Mouse (Mus musculus): Measurements from ENCODE around the gene Cdkn2aipnl.

Cdkn2aipnl gene

GRCm38 (mm10) chr11:52005586-52005985 lies 38.1 kb downstream of the Cdkn2aipnl start:
- in situ Hi-C loops (cut with MboI): no loop called here

- in situ Hi-C loops (cut with MboI): no loop called here
Observed at GRCm38 (mm10) chr11:52011011-52011410, 43.5 kb downstream of the Cdkn2aipnl start.

GRCm38 (mm10) chr11:52011541-52011940 lies 44.1 kb downstream of the Cdkn2aipnl start:
- in situ Hi-C loops (cut with MboI): no loop called here

GRCm38 (mm10) chr11:52018217-52018616 lies 50.8 kb downstream of the Cdkn2aipnl start:
- in situ Hi-C loops (cut with MboI): no loop called here
